Mouse (Mus musculus): ENCODE results near the gene Syt9. TPM values are rescaled to one million over a fixed set of nuclear protein-coding genes. Genes with fewer than 3 reads are reported as not detected.

The Syt9 gene
- total RNA-seq, 4 experiments from 2014 or later = 4.7 to 6.4 (median 6.0) TPM

Other genes with a start within 250 kb of the Syt9 start
- gene Olfr715, start 239.6 kb upstream of the Syt9 start, total RNA-seq (2022) = not detected
- not detected for gene Olfr716, start 232.4 kb upstream of the Syt9 start, total RNA-seq (2022)
- gene Nlrp14, start 203.7 kb upstream of the Syt9 start, total RNA-seq (2022) = not detected
- gene Rbmxl2, start 161.3 kb upstream of the Syt9 start, total RNA-seq (2022) = not detected
- gene Olfml1, start 196.7 kb downstream of the Syt9 start, total RNA-seq (2022) = 10 to 100 TPM; 16.1 to 20.2 (median 17.3) TPM
- 10 to 100 TPM in 3 of 4 experiments, 1 to 10 TPM in 1; 7.6 to 10.9 (median 10.7) TPM for gene Ppfibp2, start 224.5 kb downstream of the Syt9 start, total RNA-seq (2022)